In genomic region chr6:17077720-17078119, GRCm38 (mm10) we compare ENCODE assay signal across 13 mouse cellular contexts. TPM values are rescaled to one million over a fixed set of nuclear protein-coding genes. Genes with fewer than 3 reads are reported as not detected.
DNase-seq lines count a peak whose midpoint lies in the region; ATAC-seq and TF ChIP-seq lines count a peak whose summit lies in the region.
"Had no signal": no experiment of that assay in that cellular context is flagged by ENCODE, and none has a peak within 500 bp of the region (broad histone marks: within the 10 kb centered on the region; RNA-seq: fewer than 3 reads in every experiment).

No protein-coding gene starts in this region.

- no peak overlapping the region for H3K4me3 ChIP-seq in heart, adult 2 months
- no peak overlapping the region for H3K4me3 ChIP-seq in stomach, postnatal 0 days (ENCODE audit: low read depth, low read length)
- no peak overlapping the region for H3K4me3 ChIP-seq in liver, embryonic 12.5 days
- H3K4me3 ChIP-seq: embryonic facial prominence, embryonic 13.5 days; gastrocnemius, adult 2 months; stomach, embryonic 15.5 days had no signal

- no peak overlapping the region for H3K9ac ChIP-seq in heart, adult 2 months (ENCODE audit: low read depth, low read length)
- no peak overlapping the region for H3K9ac ChIP-seq in stomach, postnatal 0 days (ENCODE audit: low read length)
- no peak overlapping the region for H3K9ac ChIP-seq in liver, embryonic 12.5 days
- H3K9ac ChIP-seq: embryonic facial prominence, embryonic 13.5 days; stomach, embryonic 15.5 days had no signal

- H3K9me3 ChIP-seq in stomach, postnatal 0 days (ENCODE audit: control insufficient read depth, low read length): no peaks in the 10 kb centered on the region
- H3K9me3 ChIP-seq in liver, embryonic 12.5 days (replicated peaks): no peaks in the 10 kb centered on the region
- H3K9me3 ChIP-seq: embryonic facial prominence, embryonic 13.5 days; stomach, embryonic 15.5 days had no signal

- 38% methylated on average over 3 of the region's 3 CpGs for WGBS in heart, adult 2 months
- WGBS in stomach, postnatal 0 days: 24% methylated on average over 3 of the region's 3 CpGs
- 50% methylated on average over 3 of the region's 3 CpGs for WGBS in liver, embryonic 12.5 days (ENCODE audit: insufficient replicate concordance)

- ATAC-seq in stomach, postnatal 0 days (ENCODE audit: low FRiP score, low TSS enrichment): no peak
- no peak for ATAC-seq in liver, embryonic 12.5 days

- TF ChIP-seq POLR2A in heart, adult 2 months (IDR thresholded peaks at IDR 0.05; ENCODE audit: insufficient read depth, low read depth, low read length): no peak

- peak; percentile 65 for DNase-seq in heart, adult 11 months
- DNase-seq in heart, adult 2 months: no peak
- peak; percentile 32 to 35 for DNase-seq in right cerebral cortex, postnatal 10 days (ENCODE audit: low spot score in 2 of 2)
- no peak for DNase-seq in right cerebral cortex, postnatal 25 days
- DNase-seq in kidney, postnatal 14 days: peak; percentile 54
- DNase-seq in stomach, postnatal 0 days (ENCODE audit: low spot score): no peak
- DNase-seq in gastrocnemius, postnatal 36 days: no peak
- DNase-seq: gastrocnemius, adult 2 months; layer of hippocampus, adult 9-11 months had no signal

- H3K27me3 ChIP-seq in heart, adult 2 months (ENCODE audit: control insufficient read depth, insufficient read depth, low read length): no peaks in the 10 kb centered on the region
- H3K27me3 ChIP-seq in stomach, postnatal 0 days (ENCODE audit: control insufficient read depth, insufficient read depth, low read length): no peaks in the 10 kb centered on the region
- H3K27me3 ChIP-seq in liver, embryonic 12.5 days (replicated peaks): no peaks in the 10 kb centered on the region
- H3K27me3 ChIP-seq: embryonic facial prominence, embryonic 13.5 days; stomach, embryonic 15.5 days had no signal

- peaks cover 3% of the 10 kb centered on the region for H3K4me1 ChIP-seq in heart, adult 2 months (ENCODE audit: control insufficient read depth, insufficient read depth, low read length)
- peaks cover 9% of the 10 kb centered on the region for H3K4me1 ChIP-seq in stomach, postnatal 0 days (replicated peaks; ENCODE audit: control insufficient read depth, insufficient read depth)
- peaks cover 4% of the 10 kb centered on the region; the same call in 1 of the 2 replicates for H3K4me1 ChIP-seq in liver, embryonic 12.5 days

- H3K79me2 ChIP-seq in heart, adult 2 months (replicated peaks; ENCODE audit: control insufficient read depth, insufficient read depth, low read length): no peaks in the 10 kb centered on the region

- no peak for TF ChIP-seq EP300 in heart, adult 2 months (IDR thresholded peaks at IDR 0.05; ENCODE audit: insufficient read depth, low read depth, low read length)
- TF ChIP-seq EP300 in stomach, postnatal 0 days (optimal IDR thresholded peaks at IDR 0.05): no peak

- intact Hi-C loops in heart, adult 2 months (cut with DNase I): loop anchor here (2.0 kb wide), 1 partner anchor 13 kb away; the partner anchor contains the start of gene Tes
- intact Hi-C loops in gastrocnemius, postnatal 36 days (cut with DNase I): no loop called here

- H3K27ac ChIP-seq in heart, adult 2 months: no peak overlapping the region
- 0 out of 2 replicates have a peak overlapping the region, but pooled peaks have one; percentile 0 for H3K27ac ChIP-seq in stomach, postnatal 0 days (replicated peaks)
- H3K27ac ChIP-seq in liver, embryonic 12.5 days: no peak overlapping the region
- H3K27ac ChIP-seq: embryonic facial prominence, embryonic 13.5 days; gastrocnemius, adult 2 months; stomach, embryonic 15.5 days had no signal

- H3K4me2 ChIP-seq in stomach, postnatal 0 days (replicated peaks; ENCODE audit: low read depth): no peak overlapping the region
- no peak overlapping the region for H3K4me2 ChIP-seq in liver, embryonic 12.5 days
- H3K4me2 ChIP-seq: embryonic facial prominence, embryonic 13.5 days; liver, embryonic 11.5 days; stomach, embryonic 15.5 days had no signal

- no peak for TF ChIP-seq CTCF in heart, adult 2 months (IDR thresholded peaks at IDR 0.05)
- TF ChIP-seq CTCF in stomach, postnatal 0 days (IDR thresholded peaks at IDR 0.05; ENCODE audit: low read depth): no peak

- H3K36me3 ChIP-seq in heart, adult 2 months (ENCODE audit: control insufficient read depth, insufficient read depth, low read length): peaks cover 4% of the 10 kb centered on the region
- H3K36me3 ChIP-seq in stomach, postnatal 0 days (ENCODE audit: control insufficient read depth, insufficient read depth, low read length): no peaks in the 10 kb centered on the region
- H3K36me3 ChIP-seq in liver, embryonic 12.5 days: no peaks in the 10 kb centered on the region
- H3K36me3 ChIP-seq: embryonic facial prominence, embryonic 13.5 days; stomach, embryonic 15.5 days had no signal

RNA-seq across cellular contexts. Expression of gene Tes, which starts 12.8 kb away (rescaled TPM):
- 1 to 10 TPM; 2.3 to 4.0 TPM for total RNA-seq in heart, adult 2 months (2021)
- 3.3 and 3.9 TPM in 2 replicates for polyA plus RNA-seq in heart, adult 2 months (2012; rRNA removed)
- polyA plus RNA-seq in stomach, postnatal 0 days (2015; fragmentation: Nextera tagmentation; extraction: Ambion mirVana): 111 and 114 TPM in 2 replicates
- polyA plus RNA-seq in liver, embryonic 12.5 days (2016; fragmentation: Nextera tagmentation; extraction: Ambion mirVana): 7.2 and 8.6 TPM in 2 replicates
- 1 to 10 TPM; 1.2 to 1.6 TPM for total RNA-seq in gastrocnemius, postnatal 36 days (2021)

Comparison
In these comparisons a context has a peak if more than half of its experiments do, and no peak if none do; other contexts are left out.
1. DNase-seq: peak in heart, adult 11 months (single experiment), right cerebral cortex, postnatal 10 days (2 of 2) and kidney, postnatal 14 days (single experiment); none in heart, adult 2 months (0 of 2), right cerebral cortex, postnatal 25 days (single experiment), stomach, postnatal 0 days (single experiment) and gastrocnemius, postnatal 36 days (0 of 2).
2. RNA of gene Tes, which starts 12.8 kb away (polyA plus RNA-seq): 111 to 114 TPM in stomach, postnatal 0 days; 7.2 to 8.6 TPM in liver, embryonic 12.5 days and 3.3 to 3.9 TPM in heart, adult 2 months; every median in the first group is over 10 times any median in the second.